Comparison of ENCODE assay signal across 21 mouse cellular contexts in the genomic region with DNA sequence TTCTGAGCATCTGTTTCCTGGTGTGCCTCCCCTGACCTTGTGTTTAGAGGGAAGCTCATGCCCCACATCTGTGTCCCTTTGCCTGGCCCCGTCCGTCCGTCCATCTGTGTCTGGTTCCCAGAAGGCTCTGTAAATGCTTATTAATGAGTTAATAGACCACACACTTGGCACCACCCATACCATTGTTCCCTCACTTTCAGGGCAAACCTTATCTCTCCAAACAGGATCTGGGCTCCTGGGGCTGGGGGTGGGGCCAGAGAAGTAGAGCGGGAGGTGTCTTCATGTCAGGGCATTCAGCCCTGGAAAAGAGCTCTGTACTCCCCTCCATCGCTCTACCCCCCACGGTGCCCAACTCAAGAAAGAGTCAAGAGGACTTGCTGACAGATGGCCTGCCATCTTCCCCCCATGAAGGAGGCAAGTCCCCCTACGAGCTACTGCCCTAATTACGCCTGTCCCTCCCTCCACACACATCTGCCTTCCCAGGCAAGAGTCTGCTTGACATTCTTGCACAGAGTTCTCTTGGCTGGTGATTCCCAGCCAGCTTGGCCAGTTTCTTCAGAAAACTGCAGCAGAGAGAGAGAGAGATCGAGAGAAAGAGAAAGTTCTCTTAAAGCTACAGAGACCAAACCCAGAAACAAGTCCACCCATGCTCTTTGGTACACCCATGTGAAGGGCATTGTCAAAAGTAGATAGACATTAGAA. TPM values are rescaled to one million over a fixed set of nuclear protein-coding genes. Genes with fewer than 3 reads are reported as not detected.
DNase-seq lines count a peak whose midpoint lies in the region; ATAC-seq lines count a peak whose summit lies in the region.
"Had no signal": no experiment of that assay in that cellular context is flagged by ENCODE, and none has a peak within 500 bp of the region (broad histone marks: within the 10 kb centered on the region; RNA-seq: fewer than 3 reads in every experiment).

No protein-coding gene starts in this region.

- H3K9ac ChIP-seq in lung, embryonic 16.5 days (ENCODE audit: low read length): peak overlapping the region; percentile 34; the same call in 1 of the 2 replicates
- H3K9ac ChIP-seq: heart, embryonic 13.5 days; hindbrain, embryonic 14.5 days had no signal

- H3K4me3 ChIP-seq in lung, embryonic 16.5 days (ENCODE audit: low read length): no peak overlapping the region
- H3K4me3 ChIP-seq: heart, embryonic 13.5 days; myocyte had no signal

- DNase-seq in heart, adult 8-10 months (ENCODE audit: low spot score): peak; percentile 5
- no peak for DNase-seq in heart, adult 11 months
- DNase-seq in retina, postnatal 1 day: peak; percentile 78
- DNase-seq in frontal cortex, postnatal 14 days (ENCODE audit: low spot score in 2 of 2): no peak
- DNase-seq: adrenal gland, postnatal 14 days; B cell, adult 2 months; right cerebral cortex, postnatal 25 days; thymus, postnatal 4 days had no signal

- no peaks in the 10 kb centered on the region for H3K27me3 ChIP-seq in lung, embryonic 16.5 days (ENCODE audit: control insufficient read depth, insufficient read depth, low read depth, low read length)
- H3K27me3 ChIP-seq: heart, embryonic 13.5 days had no signal

- 27% methylated on average over 9 of the region's 9 CpGs for WGBS in lung, embryonic 16.5 days

- peak; percentile 39; the same call in 1 of the 2 replicates for ATAC-seq in common myeloid progenitor, adult 5-6 weeks (replicated peaks; ENCODE audit: low read depth, poor library complexity, severe bottlenecking)
- ATAC-seq in lung, embryonic 16.5 days (ENCODE audit: low read depth): peak; percentile 80
- no peak for ATAC-seq in megakaryocyte, adult 5-6 weeks (ENCODE audit: poor library complexity, severe bottlenecking)
- ATAC-seq: forebrain, embryonic 14.5 days had no signal

- H3K9me3 ChIP-seq in lung, embryonic 16.5 days (ENCODE audit: control insufficient read depth, low read length): no peaks in the 10 kb centered on the region
- H3K9me3 ChIP-seq: heart, embryonic 13.5 days had no signal

- H3K4me1 ChIP-seq in lung, embryonic 16.5 days (replicated peaks; ENCODE audit: control insufficient read depth, insufficient read depth, low read length): peaks cover 16% of the 10 kb centered on the region

- H3K27ac ChIP-seq in lung, embryonic 16.5 days (ENCODE audit: low read length): peak overlapping the region; percentile 48
- H3K27ac ChIP-seq: heart, embryonic 13.5 days; hindbrain, embryonic 14.5 days had no signal

- H3K36me3 ChIP-seq in lung, embryonic 16.5 days (ENCODE audit: control insufficient read depth, insufficient read depth, low read length): no peaks in the 10 kb centered on the region
- H3K36me3 ChIP-seq: heart, embryonic 13.5 days had no signal

- H3K4me2 ChIP-seq in lung, embryonic 16.5 days (ENCODE audit: low read depth, low read length): peak overlapping the region; percentile 29
- H3K4me2 ChIP-seq: heart, embryonic 13.5 days; hindbrain, embryonic 14.5 days; liver, embryonic 11.5 days; midbrain, embryonic 11.5 days had no signal

RNA-seq across cellular contexts. Expression of a gene that starts 38.3 kb away (rescaled TPM):
- not detected for total RNA-seq in heart, adult 8-10 months (2022)
- not detected in 2 replicates for total RNA-seq in common myeloid progenitor, adult 5-6 weeks (2017)
- polyA plus RNA-seq in lung, embryonic 16.5 days (2015; fragmentation: Nextera tagmentation; extraction: Ambion mirVana): 0.74 and 0.85 TPM in 2 replicates
- total RNA-seq in megakaryocyte, adult 5-6 weeks (2015): not detected in 2 replicates
- not detected in 2 replicates for total RNA-seq in megakaryocyte, adult 5-6 weeks (2017)
- total RNA-seq: adrenal gland, postnatal 14 days; gastrocnemius, adult 18-20 months; layer of hippocampus, adult 8-10 months; left cerebral cortex, postnatal 10 days had no signal
- polyA plus RNA-seq: hindbrain, embryonic 14.5 days; kidney, embryonic 14.5 days; midbrain, embryonic 11.5 days; myocyte had no signal

Comparison
In these comparisons a context has a peak if more than half of its experiments do, and no peak if none do; other contexts are left out.
1. DNase-seq: peak in heart, adult 8-10 months (single experiment) and retina, postnatal 1 day (single experiment); none in heart, adult 11 months (single experiment) and frontal cortex, postnatal 14 days (0 of 2).